Mouse (Mus musculus): ENCODE measurements around the gene Phldb2.

DNA sequence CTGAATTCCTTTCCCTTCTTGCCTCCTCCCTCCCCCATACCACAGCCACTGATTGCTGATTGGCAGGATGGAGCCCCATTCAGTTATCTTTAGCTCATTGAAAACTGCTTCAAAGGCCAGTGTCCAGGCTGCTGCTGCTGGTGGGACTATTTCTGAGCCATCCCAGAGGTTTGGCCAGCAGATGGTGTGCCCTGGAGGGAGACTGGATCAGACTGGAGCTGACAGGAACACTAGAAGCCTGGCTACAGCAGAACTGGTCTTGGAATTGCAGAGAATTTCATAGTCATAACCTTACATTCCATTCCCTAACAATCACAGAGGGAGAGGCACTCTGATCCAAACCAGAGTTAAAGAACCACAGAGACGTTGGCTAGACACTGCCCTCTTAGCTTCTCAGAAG, 60.5 kb downstream of the Phldb2 start:
- TF ChIP-seq GATA1 (IDR thresholded peaks at IDR 0.05; ENCODE audit: borderline replicate concordance, low read length) (no peak), FLI1 (IDR thresholded peaks at IDR 0.05; ENCODE audit: low read length) (no peak)
